Mouse (Mus musculus) yolk sac, embryonic 10.5 days (tissue): Measurements from ENCODE around the gene Zbtb20.

Experiments
- DNase-seq: peaks from one replicate; pipeline ENCODE4 v3.0.0-alpha.2; 2017; ENCODE audit warnings: low spot score

Zbtb20 gene

GRCm38 (mm10) chr16:43572171-43572570, 696.5 kb downstream of the Zbtb20 start:
- DNase-seq, result no peak

- no peak for DNase-seq
These were observed 697.1 kb downstream of the Zbtb20 start for GRCm38 (mm10) chr16:43572766-43573165.

- no peak for DNase-seq
These were observed 697.6 kb downstream of the Zbtb20 start for GRCm38 (mm10) chr16:43573181-43573833.

GRCm38 (mm10) chr16:43574006-43574764, 698.5 kb downstream of the Zbtb20 start:
- DNase-seq, result peak; percentile 60

DNA sequence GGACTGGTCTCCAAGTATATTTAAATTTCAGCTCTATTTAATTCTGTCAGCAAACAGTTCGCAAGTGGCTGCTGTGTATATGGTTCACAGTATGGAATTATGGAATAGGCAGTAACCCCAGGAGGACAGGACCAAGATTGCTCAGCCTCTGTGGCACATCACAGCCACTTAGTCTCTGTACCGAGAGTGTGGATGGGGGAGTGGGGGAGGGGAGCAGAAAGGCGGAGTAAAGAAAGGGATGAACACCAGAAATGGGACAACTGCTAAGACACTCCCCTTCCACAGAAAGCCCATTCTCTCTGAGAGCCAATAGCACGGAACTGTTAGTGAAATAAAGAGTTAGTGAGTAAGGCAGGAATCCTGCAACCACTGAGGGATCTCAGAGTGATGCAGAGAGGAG, 699.4 kb downstream of the Zbtb20 start:
- DNase-seq, result no peak

DNA sequence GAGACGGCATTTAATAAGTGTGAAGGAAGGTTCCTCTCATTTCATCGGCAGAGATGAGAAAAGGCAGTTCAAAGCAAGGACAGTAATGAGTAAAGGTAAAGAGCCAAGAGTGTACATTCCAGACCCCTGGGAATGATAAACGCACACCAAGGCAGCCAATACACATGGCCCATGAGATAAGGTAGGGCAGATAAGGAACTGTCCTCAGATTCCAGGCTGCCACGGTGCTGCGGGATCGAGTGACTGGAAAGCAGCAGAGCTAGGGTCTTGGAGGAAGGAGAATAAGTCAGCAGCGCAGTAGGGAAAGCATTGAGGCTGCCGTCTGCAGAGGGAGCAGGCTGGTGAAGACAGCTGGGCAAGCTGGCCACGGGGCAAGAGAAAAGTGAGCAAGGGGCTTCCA, 699.8 kb downstream of the Zbtb20 start:
- no peak for DNase-seq

DNA sequence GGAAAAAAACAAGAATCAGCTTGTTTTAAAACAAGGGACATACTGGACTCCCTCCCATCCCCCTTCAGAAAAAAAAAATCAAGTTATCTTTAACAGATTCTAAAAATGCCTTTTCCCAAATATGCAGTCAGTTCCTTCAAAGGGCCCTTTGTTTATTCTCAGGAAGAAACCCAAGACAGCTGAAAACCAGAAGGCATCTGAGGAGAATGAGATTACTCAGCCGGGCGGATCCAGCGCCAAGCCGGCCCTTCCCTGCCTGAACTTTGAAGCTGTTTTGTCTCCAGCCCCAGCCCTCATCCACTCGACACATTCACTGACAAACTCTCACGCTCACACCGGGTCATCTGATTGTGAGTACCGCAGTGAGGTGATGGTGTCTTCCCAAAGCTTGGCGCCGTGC, 701.7 kb downstream of the Zbtb20 start:
- peak; percentile 57 for DNase-seq

GRCm38 (mm10) chr16:43578351-43578750, 702.7 kb downstream of the Zbtb20 start:
- no peak for DNase-seq

GRCm38 (mm10) chr16:43579111-43579510, 703.4 kb downstream of the Zbtb20 start:
- DNase-seq, result no peak

GRCm38 (mm10) chr16:43580321-43580822, 704.7 kb downstream of the Zbtb20 start:
- DNase-seq, result no peak

GRCm38 (mm10) chr16:43581551-43581950, 705.9 kb downstream of the Zbtb20 start:
- no peak for DNase-seq

- DNase-seq, result no peak
These were observed 711.3 kb downstream of the Zbtb20 start for GRCm38 (mm10) chr16:43586859-43587429.

- no peak for DNase-seq
These were observed 715.2 kb downstream of the Zbtb20 start for GRCm38 (mm10) chr16:43590704-43591493.

DNA sequence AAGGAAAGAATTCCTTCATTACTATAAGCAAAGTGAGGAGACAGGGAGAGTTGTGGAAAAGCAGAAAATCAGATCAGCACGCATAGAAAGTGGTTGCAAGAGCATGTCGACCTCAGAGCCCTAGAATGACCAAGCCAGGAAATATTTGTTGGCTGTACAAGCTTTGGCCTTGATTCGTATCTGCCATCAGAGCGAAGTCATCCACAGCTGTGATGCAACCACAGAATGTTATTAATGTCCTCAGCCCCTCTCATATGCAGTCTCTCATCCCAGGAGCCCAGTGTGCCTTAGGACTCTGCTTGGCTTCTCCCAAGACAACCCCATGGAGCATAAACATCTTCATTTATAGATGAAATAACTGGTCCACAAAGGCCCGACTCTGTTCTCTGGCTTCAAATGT, 716.4 kb downstream of the Zbtb20 start:
- no peak for DNase-seq

DNA sequence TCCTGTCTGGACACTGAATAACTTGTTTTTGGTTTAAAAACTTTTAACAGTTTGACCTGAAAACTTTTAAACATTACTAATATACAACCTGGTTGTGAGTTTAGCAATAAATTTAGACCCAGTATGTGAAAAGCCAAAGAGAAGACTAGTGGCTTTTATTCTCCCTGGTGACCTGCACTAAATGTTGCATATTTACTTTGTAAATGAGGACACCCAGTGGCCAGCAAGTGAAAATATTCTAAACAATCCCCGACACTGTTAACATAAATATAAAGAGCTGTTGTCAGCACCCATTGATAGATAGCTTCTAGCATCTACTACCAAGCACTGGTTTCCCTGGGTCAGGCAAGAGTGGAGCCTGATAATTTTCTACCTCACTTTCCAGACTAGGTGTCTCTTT, 717.1 kb downstream of the Zbtb20 start:
- no peak for DNase-seq

DNA sequence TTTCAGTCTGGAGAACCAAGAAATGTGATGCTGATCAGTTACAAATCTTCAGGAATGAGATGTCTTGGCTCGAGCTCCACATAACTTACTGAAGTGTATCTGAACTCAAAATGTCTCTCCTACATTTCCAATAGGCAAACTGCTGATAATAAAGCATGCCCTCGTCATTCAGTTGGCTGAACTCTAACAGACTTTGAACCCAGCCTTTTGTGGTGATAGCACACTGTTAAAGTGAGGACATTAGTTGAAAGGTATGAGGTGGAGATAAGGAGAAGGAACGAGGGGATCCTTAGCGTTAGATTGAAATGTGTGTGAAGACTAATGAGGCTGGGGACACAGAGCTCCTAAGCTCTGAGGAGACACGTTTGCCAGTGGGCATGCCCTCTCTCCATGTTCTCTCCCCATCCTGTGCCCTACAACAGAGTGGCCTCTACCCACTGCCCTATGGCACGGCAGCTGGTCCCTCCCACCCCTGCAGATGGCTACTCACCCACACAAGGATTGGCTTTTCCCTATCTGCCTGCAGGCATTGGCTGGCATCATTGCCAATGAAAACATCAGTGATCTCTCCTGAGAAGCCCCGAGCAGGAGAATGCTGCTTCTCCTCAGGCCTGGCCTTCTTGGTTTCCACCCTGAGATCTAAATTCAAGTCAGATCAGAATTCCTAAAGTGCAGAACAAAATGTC, 721.8 kb downstream of the Zbtb20 start:
- DNase-seq, result no peak

DNA sequence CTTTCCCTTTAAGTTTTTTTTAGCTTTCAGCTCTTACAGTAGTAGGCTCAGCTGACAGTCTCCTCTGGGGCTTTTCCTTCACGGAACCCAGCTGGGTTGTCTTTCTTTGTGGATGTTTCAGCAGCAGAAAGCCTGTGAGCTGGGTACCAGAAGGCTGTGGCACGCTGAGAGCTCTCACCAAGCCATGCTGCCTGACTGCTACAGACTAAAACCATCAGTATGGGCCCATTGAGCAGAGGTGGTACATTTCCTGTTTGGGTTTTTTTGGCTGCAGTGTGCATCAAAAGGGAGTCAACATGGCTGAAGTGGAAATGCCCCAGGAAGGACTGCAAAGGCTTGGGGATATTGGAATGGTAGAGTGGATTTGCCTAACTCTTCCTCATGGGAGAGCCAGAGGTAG, 724.0 kb downstream of the Zbtb20 start:
- no peak for DNase-seq

DNA sequence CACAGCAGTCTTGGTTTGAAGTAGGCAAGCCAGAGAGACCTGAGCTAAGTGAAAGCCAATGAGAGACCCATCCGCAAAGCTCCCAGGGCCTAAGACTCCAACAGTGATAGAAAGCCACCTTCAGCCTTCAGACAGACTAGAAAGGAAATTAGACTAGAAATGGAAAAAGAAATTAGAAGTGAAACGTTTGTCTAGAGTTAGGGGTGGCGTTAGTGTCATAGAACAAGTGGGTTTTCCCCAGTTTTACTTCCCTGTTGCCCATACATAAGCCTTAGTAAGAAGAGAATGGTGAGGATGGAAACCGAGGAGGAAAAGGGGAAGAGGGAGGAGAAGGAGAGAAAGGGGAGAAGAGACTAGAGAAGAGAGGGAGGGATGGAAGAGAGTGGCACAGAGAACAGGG, 726.9 kb downstream of the Zbtb20 start:
- no peak for DNase-seq

GRCm38 (mm10) chr16:43603591-43604141, 728.0 kb downstream of the Zbtb20 start:
- DNase-seq, result no peak

DNA sequence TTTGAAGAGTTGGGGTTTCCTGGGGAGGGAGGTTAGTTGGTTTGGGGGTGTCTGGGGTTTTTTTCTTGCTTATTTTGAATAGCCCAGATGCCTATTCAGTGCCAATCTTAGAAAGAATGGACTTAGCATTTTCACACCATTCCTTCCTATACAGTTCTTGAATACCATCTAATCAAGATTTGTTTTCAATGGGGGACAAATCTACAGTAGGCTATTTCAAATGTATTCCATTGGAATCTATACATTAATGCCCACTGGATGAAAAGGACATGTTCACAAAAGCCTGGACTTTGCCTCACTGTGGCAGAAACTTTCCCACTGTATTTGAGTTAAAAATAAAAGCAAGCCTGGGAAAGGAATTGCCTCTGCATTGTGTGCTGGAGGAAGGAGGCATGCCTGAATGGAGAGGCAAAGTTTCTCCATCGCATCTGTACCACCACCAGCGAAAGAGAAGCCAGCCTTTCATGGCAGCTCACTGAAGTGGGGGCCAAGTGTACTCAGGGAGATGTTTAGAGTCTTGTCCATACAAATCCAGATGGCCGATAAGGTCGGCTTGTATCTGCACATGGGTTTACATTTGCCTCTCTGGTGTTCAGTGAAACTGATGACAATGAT, 728.8 kb downstream of the Zbtb20 start:
- no peak for DNase-seq

DNA sequence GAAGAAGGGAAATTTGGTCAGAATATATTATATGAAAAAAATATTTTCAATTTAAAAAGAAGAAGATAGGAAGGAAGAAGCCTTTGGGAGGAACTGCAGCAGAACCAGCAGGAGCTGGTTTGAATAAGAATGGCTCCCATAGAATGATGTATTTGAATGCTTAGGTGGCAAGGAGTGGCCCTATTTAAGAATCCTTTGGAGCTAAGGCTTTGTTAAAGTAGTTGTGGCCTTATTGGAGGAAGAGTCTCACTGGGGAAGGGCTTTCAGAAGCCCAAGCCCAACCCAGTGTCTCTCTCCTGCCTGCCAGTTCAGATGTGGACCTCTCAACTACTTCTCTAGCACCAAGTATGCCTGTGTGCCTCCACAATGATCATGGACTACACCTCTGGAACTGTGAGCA, 731.4 kb downstream of the Zbtb20 start:
- no peak for DNase-seq
